Mouse (Mus musculus) heart, adult 2 months (tissue): ENCODE measurements at regions not wholly inside any gene's neighbourhood (a gene's known extent, or its start where the extent isn't known, plus 50 kb on each side); places are given as distances from the start of the nearest gene placed in this dataset.

Experiments
- CTCF ChIP-seq: fragments of 200-600 bp; IDR thresholded peaks from 2 replicates; pipeline ENCODE4 v1.8.1; 2022; ENCODE audit warnings: antibody characterized with exemption, mild to moderate bottlenecking, moderate library complexity
- POLR2A ChIP-seq: fragments of 200-500 bp; IDR thresholded peaks from 2 replicates; pipeline ENCODE4 v1.6.1; 2011; ENCODE audit warnings: mild to moderate bottlenecking, low read depth, low read length, control low read depth; ENCODE audit not compliant: insufficient read depth

GRCm38 (mm10) chr4:62873986-62874385 lies 91.4 kb upstream of the Zfp618 start:
- no peak for TF ChIP-seq CTCF
- TF ChIP-seq POLR2A: no peak
